Mouse (Mus musculus) neural tube, embryonic 10.5 days (tissue): ENCODE results near the gene H2-D1.
A peak's percentile ranks its signal among the peaks of the same experiment; 100 is the strongest.

Experiments used
- DNase-seq: peaks from one replicate; pipeline ENCODE4 v3.0.0-alpha.2; 2017; ENCODE audit warnings: low spot score; ENCODE audit errors: extremely low spot score

The H2-D1 gene

DNA sequence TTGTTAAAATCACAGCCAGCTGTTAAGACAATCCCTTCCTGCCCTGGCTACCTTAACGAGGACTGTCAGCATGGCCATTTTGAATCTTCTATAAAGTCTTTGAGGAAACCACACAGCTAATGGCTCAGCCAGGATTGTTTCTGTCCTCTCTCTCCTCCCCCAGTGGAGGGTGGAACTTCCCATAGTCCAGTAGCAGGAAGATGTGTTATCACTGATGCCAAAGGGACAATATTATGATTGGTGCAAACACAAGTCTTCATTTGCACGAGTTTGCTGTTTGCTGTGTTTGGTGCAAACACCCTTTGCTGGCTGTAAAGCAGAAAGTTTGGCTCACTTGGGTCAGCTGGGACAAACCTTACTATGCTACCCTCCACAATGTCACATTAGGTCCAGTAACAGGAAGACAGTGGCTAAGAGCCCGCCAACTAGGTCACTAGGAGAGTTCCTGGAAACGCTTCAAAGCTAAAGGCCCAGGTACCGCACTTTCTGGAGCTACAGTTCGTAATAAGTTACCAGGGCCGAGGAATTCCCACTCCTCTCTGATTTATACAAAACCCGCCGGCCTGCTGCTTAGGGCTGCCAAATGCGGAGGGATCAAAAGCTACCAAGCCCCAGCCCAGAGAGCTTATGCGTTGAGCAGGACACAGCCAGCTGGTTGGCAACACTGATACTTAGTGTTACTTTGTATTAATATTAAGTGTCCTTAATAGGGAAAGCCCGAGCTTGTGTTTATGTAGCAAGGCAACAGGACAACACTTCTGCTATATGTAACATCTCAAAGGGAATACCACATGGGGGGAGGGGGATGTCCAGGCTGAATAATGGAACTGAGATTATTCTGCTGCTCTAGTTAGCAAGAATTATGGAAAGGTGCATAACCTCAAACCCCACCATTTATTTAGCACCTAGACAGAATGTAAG, 21.9 kb upstream of the H2-D1 start:
- no peak for DNase-seq

DNA sequence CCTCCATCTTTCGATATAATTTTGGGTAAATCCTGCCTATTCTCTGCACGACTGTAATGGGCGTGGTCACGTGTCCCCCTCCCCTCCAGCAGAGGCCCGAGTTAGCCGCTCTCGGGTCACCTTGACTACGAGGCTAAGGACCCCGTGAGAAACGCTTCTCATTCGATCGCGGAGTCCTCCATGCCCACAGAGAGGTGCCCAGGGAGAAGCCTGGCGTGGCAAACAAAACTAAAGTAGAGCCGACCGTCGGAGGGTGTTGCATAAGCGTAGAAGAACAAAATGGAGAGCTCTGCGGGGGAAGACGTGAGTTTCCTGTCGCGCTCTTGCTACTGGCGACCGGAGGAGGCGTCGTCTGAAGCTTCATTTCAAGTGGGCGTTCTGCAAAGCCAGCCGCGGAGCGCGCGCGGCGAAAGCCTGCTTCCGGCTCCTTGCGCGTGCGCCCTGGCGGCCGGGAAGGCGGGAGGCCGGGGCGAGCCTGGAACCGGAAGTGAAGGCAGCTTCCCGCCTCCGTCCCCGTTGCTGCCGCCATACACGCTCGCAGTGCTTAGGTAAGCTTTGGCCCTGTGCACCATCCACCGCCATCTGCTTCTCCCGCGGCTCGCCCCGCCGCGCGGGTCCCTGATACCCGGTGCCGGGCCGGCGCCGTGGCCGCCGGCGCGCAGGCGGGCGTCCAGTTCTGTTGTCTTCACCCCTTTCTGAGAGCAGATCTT, 21.1 kb upstream of the H2-D1 start, which contains the start of gene Ddx39b:
Gene Ddx39b, plus strand, starts transcription at position 442 of the 710 bp plus-strand sequence.
- peak; percentile 96 for DNase-seq

DNA sequence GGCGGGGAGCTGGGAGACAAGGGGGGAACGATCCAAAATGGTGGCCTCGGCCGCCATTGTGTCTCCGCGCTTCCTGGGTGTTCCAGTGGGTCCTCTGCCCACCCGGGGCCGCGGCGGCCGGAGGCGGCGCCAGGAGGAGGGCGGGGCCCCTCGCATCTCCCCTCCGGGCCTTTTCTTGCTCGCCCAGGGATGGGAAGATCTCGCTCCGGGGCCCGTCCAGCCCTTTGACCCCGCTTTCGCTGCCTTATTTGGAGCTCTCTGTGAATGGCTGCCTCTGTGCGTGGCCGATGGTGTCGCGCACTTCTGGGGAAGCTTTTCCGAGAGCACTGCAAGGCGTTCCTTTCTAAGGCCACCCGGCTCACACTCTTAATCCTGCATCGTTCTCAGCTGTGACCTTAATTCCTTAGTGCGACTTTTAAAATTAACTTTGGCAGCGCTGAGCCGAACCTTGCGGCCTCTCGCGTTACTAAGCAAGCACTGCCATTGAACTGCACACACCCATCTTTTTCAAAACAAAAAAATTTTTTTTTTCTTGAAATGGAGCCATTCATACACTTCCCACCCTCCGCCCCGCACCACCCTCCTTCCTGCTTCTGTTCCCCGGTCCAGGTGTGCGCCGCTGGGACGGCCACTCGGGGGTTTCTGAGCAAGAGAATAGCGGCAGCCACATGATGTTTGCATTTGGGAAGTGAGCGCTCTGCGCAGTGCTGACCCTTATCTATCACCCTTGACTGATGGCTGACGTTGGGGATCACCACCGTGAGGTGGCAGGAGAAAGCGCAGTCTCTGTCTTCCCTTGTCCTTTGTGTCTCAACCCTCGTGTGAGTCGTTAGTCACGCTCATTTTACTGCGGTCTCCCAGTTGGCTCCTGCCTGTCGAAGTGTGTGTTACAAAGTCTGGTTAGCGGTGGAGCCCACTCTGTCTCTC, 20.3 kb upstream of the H2-D1 start:
- peak; percentile 77 for DNase-seq

DNA sequence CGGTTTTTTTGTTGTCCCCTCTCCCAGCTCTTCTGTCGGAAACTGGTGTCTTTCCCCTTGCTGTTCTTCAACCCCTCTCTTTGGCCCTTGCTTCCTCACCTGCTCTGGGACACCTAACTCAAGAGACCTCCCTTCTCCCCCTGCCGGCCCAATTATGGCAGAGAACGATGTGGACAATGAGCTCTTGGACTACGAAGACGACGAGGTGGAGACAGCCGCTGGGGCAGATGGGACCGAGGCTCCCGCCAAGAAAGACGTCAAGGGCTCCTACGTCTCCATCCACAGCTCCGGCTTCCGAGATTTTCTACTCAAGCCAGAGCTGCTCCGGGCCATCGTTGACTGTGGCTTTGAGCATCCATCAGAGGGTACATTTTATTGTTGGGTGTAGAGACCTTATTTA, 19.4 kb upstream of the H2-D1 start:
- DNase-seq, result peak; percentile 57

DNA sequence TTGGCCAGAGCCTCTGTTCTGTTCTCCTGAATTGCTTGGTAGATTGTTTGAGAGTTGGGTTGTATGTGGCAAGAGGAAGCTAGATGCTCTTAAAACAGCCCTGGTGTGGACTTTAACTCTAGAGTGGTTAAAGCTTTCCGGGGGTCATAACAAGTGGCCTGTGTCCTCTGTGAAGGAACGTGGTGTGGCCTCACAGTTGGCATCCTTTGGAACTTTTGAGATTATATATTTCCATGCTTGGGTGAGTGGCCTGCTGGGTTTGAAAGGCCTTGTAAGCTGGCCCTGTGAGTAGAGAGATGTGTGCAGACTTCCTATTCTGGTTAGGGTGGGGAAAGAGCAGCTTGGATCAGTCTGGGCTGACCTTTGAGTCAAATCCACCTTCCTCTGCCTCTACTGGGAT, 17.5 kb upstream of the H2-D1 start:
- DNase-seq, result no peak

DNA sequence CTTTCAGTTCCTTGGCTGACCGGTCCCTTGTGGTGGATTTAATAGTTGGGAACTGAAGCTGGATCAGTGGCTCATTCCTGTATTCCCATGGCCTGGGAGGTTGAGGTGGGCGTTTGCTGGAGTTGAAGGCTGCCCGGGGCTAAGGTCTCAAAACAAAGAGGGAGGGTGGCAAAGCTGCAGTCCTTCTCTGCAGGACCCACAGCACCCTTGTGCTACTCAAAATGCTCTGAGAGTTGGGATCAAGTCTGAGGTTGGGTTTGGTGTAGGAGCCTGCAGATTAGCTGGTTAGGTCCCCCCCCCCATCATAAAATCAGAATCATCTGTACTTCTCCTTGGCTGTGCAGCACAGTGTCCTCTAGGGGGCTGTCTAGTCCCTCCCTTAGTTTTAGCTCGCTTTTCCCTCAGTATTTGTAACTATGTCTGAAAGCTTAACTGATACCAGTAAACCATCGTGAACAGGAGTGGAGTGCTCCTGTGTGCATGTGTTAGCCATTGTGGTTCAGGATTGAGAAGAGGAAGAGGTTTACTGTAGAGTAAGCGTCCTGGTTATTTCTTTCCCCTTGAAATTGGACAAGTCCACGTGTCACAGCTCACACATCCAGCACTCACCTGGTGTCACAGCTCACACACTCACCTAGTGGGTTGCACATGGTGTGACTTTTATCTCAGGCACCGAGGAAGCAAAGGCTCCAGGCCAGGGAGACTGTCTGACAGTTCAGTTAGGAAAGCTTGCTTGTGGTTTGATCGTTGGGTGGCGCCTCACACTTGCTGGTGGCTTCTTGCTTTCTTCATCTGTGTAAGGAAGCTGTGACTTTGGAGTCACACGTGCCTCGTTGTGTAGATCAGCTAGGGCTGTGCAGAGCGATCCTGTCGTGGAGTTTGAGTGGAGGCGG, 16.6 kb upstream of the H2-D1 start:
- DNase-seq, result no peak

DNA sequence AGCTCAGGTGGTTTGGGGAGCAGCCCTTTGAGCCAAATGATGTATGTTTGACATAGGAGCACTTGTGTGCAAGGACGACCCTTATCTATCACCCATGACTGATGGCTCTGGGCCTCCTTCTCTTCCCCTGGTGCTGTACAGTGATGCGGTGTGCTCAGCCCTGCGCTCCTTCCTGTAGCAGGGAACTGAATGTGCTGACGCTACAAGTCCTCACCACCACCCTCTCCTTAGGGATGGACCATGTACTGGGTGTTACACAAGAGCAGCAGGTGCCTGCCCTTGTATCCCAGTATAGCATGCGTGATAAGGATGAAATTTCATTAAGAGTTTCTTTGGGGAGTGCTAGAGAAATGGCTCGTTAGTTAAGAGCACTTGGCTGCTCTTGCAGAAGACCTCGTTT, 15.4 kb upstream of the H2-D1 start:
- no peak for DNase-seq

DNA sequence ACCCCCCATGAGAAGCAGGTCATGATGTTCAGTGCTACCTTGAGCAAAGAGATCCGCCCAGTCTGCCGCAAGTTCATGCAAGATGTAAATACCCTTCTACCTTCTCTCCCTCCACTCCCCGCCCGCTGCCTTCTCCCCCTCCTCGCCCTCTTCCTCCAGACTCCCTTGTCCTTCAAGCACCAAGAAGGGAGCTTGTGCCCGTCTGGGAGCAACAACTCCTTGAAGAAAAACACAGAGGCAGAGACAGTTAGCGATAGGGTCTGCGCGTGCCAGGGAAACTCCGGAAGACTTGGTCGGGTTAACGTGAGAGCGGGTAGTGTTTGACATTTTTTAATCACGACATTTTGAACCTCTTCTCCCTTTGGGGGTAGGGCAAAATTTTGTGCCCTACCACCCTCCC, 13.5 kb upstream of the H2-D1 start:
- DNase-seq, result no peak

DNA sequence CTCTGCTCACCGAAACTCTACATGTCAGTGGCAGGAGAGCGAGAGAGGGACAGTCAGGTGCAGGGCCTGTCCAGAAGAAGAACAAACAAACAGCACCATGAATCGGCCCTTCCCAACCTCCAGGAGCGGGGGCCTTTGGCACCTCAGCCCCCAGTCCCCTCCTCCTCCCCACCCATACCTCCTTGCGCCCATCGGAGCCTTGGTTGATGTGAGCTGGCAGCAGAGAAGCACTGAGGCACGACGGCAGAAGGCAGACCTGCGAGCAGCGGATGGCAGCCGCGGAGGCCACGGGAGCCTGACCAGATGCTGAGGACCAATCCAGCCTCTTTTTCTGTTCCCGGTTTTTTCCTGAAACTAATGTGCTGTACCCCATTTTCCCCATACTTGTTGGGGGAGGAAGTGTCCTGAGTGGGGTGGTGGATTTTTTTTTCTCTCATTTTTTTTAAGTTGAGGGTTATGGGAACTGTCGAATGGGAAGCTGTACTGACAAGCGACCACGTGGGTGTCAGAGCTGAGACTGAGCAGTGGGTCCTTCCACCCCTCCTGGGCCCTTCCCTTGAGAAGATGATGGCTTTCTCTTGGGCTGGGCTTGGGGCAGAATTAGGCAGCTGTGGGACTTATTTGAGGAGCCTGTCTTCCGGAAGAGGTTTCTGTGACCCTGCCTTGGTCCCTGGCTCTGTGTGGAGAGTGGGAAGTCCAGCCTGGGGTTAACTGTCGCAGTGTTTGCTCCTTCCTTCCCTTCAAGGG, 12.9 kb upstream of the H2-D1 start:
- DNase-seq, result no peak

DNA sequence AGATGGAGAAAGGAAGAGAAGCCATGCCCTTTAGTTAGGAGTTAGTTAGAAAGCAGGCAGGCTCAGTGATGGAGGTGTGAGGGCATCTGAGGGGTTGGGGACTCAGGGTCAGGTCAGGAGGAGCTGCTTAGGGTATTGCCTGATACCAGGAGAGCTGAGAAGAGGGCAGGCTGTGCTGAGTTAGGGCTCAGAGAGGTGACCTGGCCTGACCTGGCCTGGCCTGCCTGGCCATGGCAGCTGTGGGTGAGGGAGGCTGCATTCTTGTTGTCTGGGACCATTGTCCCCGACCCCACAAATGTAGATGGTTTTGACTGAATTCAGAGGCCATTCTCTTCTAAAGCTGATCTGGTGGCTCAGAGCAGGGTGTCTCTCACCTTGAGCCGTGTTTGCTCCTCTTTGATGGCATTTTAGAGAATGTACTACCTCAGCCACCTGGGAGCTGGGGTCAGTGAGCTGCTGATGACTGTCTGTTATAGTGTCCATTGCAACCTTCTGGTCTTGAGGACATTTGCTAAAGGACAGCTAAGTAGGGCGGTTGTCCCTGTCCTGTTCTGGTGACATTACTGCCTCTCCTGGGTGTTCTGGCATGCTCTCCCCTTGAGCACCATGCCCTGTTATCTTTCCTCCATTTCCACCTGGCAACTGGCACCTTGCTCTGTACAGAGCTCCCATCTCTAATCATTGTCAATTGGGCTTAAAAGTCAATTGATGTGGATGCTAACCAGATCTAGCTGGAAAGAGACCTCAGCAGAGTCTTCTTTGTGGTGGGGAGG, 12.0 kb upstream of the H2-D1 start:
- DNase-seq, result no peak

DNA sequence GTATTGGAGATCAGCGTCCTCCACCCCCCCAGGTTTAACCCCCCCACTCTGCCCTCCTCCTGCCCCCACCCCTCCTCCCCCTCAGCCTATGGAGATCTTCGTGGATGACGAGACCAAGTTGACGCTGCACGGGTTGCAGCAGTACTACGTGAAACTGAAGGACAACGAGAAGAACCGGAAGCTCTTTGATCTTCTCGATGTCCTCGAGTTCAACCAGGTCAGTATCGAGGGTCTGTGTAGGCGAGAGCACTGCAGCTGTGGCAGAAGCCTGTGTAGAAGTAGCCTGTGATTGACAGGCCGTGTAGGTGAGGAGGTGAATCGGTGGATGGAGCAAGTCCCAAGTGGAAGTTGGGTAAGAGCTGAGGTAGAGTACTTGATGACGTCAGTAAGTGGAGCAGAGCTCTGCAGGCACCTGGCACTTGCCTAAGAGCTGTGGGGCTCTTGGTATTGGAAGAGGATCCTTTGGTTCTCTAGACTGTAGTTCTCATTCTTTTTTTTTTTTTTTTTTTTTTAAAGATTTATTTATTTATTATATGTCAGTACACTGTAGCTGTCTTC, 11.3 kb upstream of the H2-D1 start:
- no peak for DNase-seq

DNA sequence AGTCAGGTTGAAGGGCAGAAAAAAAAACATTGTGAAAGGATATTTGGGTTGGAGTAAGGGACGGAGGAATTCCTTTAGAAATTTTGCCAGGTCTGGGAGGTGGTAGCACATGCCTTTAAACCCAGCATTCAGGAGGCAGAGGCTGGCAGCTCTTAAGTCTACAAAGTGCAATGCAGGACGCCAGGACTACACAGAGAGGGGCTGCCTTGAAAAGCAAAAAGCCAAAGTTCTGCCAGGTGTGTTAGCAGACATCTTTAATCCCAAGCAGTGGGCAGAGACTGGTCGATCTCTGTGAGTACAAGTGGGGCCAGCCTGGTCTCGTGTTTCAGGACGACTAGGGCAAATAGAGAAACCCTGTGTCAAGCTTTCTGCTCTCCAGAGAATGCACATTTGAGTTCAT, 10.5 kb upstream of the H2-D1 start:
- DNase-seq, result no peak

DNA sequence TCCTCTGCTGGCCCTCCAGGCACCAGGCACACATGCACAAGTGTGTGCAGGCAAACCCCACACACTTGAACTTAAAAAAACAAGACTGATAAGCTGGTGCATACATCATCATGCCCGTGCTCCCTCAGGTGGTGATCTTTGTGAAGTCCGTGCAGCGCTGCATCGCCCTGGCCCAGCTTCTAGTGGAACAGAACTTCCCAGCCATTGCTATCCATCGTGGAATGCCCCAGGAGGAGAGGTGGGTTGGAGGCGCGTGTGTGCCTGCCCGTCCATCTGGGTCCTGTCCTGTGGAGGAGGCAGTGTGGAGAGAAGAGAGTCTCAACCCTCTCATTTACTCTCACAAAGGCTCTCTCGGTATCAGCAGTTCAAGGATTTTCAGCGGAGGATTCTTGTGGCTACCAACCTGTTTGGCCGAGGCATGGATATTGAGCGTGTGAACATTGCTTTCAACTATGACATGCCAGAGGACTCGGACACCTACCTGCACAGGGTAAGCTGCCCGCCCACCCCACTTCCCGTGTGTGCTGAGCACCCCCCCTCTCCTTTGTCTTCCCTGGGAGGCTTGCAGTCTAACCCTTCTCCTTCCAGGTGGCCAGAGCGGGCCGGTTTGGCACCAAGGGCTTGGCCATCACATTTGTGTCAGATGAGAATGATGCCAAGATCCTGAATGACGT, 9.8 kb upstream of the H2-D1 start:
- DNase-seq, result no peak

DNA sequence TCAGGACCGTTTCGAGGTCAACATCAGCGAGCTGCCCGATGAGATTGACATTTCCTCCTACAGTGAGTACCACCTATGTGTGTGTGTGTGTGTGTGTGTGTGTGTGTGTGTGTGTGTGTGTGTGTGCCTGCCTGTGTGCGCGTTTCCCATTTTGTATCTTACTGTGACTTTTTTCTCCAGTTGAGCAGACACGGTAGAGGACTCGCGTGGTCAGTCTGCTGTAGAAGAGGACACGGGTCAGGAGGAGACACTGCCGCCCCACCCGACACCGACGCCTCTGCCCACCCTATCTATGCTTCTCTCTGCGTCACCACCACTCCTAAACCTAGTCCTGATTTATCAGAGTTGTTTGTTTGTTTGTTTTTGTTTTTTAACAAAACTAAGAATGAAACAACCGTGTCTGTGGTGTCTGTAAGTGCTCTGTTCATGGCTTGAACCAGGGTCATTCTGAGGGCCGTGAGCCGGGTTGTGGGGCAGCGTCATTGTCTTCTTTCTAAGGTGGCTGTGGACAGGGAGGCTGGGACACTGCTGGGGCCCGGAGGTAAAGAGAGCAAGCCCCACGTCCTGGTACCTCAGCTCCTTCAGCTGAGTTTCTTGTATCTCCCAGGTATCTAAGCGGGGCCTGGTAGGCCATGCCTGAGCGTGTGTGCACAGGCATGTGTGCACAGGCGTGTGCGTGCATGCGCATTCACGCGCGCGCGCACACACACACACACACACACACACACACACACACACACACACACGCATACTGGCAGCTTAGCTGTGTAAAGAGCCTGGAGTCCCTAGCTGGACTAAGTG, 9.0 kb upstream of the H2-D1 start:
- DNase-seq, result no peak

DNA sequence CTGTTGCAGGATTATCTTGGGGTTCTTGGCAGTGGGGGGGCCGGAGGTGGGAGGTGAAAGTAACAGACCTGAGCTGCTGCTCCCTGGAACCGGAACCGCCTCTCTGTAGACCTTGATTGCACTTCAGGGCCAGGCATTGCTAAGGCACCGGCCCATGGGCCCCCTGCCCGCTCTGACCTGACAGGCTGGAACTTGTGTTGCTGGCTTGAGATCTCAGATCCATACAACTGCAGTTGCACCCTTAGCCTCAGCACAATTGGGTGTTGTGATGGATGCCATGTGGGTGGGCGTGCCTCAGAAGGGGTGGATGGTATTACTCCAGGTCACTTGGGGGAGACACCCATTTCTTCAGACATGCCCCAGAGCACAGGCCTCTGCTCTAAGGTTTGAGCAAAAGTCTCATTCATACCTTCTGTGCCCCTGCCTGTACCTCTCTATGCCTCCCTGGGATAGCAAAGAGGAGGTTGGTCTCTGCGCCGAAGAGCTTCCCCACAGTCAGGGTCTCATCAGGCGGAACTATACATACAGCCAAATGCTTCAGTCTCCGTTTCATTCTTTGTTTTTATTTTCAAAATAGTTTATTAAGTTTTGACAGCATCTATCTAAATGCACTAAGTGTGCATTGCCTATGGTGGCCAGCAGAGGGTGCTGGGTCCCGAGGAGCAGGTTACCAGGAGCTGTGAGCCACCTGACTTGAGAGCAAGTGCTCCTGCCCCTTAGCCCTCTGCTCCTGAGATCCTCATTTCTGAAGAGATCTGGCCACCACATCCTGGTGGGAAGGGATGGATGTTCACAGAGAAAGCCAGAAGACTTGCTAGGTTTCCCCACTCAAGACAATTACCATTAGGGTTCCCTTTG, 8.1 kb upstream of the H2-D1 start:
- peak; percentile 58 for DNase-seq

DNA sequence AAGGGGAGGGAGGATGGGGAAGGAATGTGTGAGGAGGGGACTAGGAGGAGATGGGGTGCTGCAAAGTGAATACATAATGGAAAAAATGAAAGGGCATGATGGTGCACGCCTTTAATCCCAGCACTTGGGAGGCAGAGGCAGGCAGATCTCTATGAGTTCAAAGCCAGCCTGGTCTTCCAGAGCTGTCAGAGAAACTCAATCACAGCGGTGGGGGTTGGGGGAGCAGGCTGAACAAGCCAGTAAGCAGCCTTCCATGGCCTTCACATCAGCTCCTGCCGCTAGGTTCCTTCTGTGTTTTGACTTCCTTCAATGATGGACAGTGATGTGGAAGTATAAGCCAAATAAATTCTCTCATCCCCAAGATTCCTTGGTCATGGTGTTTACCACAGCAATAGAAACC, 7.2 kb upstream of the H2-D1 start:
- no peak for DNase-seq
